Mouse (Mus musculus) midbrain, embryonic 15.5 days (tissue): ENCODE data around the gene Eid2b. TPM values are rescaled to one million over a fixed set of nuclear protein-coding genes. Genes with fewer than 3 reads are reported as not detected.
"Not testable (repeated sequence)": the region's sequence is repeated elsewhere in the genome, so short reads cannot be mapped to it uniquely, and the experiment has no call there.

Source experiments
- ATAC-seq: fragments of 200-750 bp; cut with Nextera tagmentation; replicated peaks from 2 replicates; pipeline ENCODE4 v1.8.0; 2017; ENCODE audit warnings: moderate TSS enrichment
- H3K27ac ChIP-seq: fragments of 300-500 bp; sonication (generic); 2 replicates; pipeline ENCODE4 v1.5.1; 2015; ENCODE audit warnings: mild to moderate bottlenecking, inconsistent platforms
- H3K27me3 ChIP-seq: fragments of 300-500 bp; sonication (generic); replicated peaks from 2 replicates; pipeline ENCODE4 v1.6.1; 2015; ENCODE audit warnings: inconsistent platforms
- H3K36me3 ChIP-seq: fragments of 300-500 bp; sonication (generic); replicated peaks from 2 replicates; pipeline ENCODE4 v1.6.1; 2015; ENCODE audit warnings: inconsistent platforms
- H3K4me1 ChIP-seq: fragments of 300-500 bp; sonication (generic); 2 replicates; pipeline ENCODE4 v1.6.1; 2015; ENCODE audit warnings: inconsistent platforms
- H3K4me2 ChIP-seq: fragments of 300-500 bp; sonication (generic); 2 replicates; pipeline ENCODE4 v1.6.1; 2015; ENCODE audit warnings: inconsistent platforms, mild to moderate bottlenecking, moderate library complexity
- H3K4me3 ChIP-seq: fragments of 300-500 bp; sonication (generic); 2 replicates; pipeline ENCODE4 v1.5.1; 2015; ENCODE audit warnings: mild to moderate bottlenecking, inconsistent platforms
- H3K9ac ChIP-seq: fragments of 300-500 bp; sonication (generic); 2 replicates; pipeline ENCODE4 v1.6.1; 2015; ENCODE audit warnings: mild to moderate bottlenecking, inconsistent platforms
- H3K9me3 ChIP-seq: fragments of 300-500 bp; sonication (generic); 2 replicates; pipeline ENCODE4 v1.6.1; 2016; ENCODE audit warnings: inconsistent platforms
- WGBS: fragments of 180-500 bp; shearing (Covaris S2); methylation state at CpG from one replicate; pipeline ENCODE4 v1.1.7; 2015; ENCODE audit warnings: mixed read lengths; 5-methylcytosine and 5-hydroxymethylcytosine counted together
- polyA plus RNA-seq: library from polyadenylated mRNA; unstranded; fragments of >200 nt; fragmentation: Nextera tagmentation; extraction: Ambion mirVana; gene quantifications from 2 replicates; pipeline ENCODE4 v1.2.1, GENCODE M21; 2015

Gene Eid2b
- 44.1 and 45.1 TPM in 2 replicates for polyA plus RNA-seq

DNA sequence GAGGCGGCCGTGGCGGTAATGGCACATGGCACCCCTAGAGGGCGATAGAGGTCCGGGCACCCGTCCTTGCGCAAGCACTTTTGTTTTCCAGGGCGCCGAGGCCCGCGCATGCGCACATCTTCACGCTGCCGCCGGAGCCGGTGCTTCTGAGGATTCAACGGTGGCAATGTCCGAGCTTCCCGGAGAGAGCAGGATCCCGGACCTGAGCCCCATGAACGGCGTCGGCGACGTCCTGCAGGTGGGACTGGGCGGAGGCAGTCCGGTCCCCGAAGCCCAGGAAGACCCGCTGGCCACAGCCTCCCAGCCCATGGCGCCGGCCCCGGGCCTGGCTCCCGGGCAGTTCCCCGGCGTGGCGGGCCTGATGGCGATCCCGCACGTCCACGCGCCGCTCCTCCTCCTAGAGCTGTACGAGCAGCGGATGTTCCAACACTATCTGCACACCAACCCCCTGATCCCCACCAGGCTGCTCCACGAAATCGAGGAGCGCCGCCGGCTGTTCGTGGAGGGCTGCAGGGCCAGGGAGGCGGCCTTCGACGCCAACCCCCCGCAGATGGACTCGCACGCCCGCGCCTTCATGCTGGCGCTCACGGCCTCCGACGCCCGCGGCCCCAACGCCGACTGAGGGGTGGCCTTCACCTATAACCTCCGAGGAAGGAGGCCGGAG lies at the start of gene Eid2b:
TSS of gene Eid2b (plus strand) at position 125 of the 664 bp plus-strand sequence.
- WGBS = 2% methylated on average over 67 of the region's 68 CpGs
- peak within 1 kb of the TSS; percentile 86 for H3K27ac ChIP-seq

DNA sequence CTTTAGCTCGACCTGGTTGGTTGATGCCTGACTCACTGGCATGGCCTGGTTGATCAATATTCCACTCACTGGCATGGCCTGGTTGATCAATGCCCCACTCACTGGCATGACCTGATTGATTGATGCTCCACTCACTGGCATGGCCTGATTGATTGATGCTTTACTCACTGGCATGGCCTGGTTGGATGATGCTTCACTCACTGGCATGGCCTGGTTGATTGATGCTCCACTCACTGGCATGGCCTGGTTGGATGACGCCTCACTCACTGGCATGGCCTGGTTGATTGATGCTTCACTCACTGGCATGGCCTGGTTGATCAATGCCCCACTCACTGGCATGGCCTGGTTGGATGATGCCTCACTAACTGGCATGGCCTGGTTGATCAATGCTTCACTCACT lies 33.6 kb upstream of the Eid2b start:
- not testable (repeated sequence) for ATAC-seq, H3K4me2 ChIP-seq, H3K36me3 ChIP-seq, H3K27ac ChIP-seq, H3K9me3 ChIP-seq, H3K4me1 ChIP-seq, H3K9ac ChIP-seq, H3K27me3 ChIP-seq, H3K4me3 ChIP-seq
- 80% methylated on average over 2 of the region's 2 CpGs for WGBS

More for the DNA sequence above, at the start of gene Eid2b:
- peak; percentile 78 for ATAC-seq
- Histone ChIP-seq H3K4me1 (peaks cover 16% of the 10 kb centered on the region), H3K9me3 (no peaks in the 10 kb centered on the region), H3K27me3 (no peaks in the 10 kb centered on the region), H3K4me3 (peak within 1 kb of the TSS; percentile 62), H3K36me3 (peaks cover 5% of the 10 kb centered on the region; the same call in 1 of the 2 replicates), H3K9ac (peak within 1 kb of the TSS; percentile 78), H3K4me2 (peak within 1 kb of the TSS; percentile 80)

DNA sequence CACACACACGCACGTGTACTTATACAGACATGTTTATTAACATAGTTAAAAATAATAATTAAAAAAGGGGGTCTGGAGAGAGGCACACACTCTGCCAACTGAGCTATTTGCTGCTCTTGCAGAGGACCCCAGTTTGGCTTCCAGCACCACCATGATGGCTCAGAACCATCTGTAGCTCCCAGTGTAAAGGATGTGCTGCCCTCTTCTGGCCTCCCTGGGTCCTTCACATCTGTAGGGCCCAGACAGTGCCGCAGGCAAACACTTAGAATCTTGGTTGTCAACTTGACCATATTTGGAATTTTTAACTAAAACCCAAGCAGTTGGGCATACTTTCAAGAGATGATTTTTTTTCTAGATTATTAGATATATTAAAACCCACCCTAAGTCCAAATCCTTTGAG lies 28.6 kb upstream of the Eid2b start:
- 91% methylated on average over 3 of the region's 3 CpGs for WGBS
- Histone ChIP-seq H3K9ac (no peak overlapping the region), H3K4me2 (no peak overlapping the region), H3K27me3 (no peaks in the 10 kb centered on the region), H3K4me1 (no peaks in the 10 kb centered on the region), H3K36me3 (no peaks in the 10 kb centered on the region), H3K9me3 (no peaks in the 10 kb centered on the region), H3K4me3 (no peak overlapping the region), H3K27ac (no peak overlapping the region)
- ATAC-seq = no peak

DNA sequence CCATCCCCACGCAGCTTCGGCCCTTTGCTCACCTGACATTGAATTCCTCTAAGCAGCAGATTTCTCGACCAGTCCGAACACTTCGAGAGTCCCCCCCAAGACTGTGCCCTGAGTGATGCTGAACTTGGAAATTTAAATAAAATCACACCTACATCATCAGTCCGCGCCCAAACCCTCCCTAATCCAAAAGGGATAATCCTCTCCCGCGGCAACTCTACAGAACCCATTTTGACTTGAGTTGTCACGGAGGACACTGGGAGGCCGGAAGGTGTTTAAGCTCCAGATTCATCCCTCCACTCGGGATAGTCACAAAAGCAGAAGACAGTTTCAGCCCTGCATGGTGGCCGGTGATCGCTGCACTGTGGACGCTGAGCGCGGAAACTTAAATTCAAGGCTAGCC lies 25.6 kb upstream of the Eid2b start:
- Histone ChIP-seq H3K4me1 (no peaks in the 10 kb centered on the region), H3K27me3 (no peaks in the 10 kb centered on the region), H3K9ac (no peak overlapping the region), H3K4me2 (no peak overlapping the region), H3K4me3 (no peak overlapping the region), H3K27ac (no peak overlapping the region), H3K9me3 (no peaks in the 10 kb centered on the region), H3K36me3 (no peaks in the 10 kb centered on the region)
- WGBS = 91% methylated on average over 17 of the region's 17 CpGs
- no peak for ATAC-seq

DNA sequence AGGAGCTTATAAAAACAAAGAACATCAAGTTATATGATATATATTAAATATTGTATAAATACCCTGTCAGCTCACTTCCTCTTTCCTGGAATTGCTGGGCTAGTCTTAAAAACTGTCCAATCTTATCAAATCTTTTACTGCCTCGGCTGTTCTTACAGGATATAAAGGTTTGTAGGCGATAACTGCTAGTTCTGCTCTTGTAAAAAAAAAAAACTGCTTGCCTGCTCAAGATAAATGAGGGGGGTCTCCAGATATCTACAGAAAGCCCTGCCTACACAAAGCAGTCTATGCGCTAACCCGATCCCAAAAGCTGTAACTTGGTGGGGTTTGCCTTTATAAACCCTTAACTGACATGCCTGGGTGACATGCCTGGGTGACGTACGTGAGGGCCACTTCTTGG lies 22.9 kb upstream of the Eid2b start:
- Histone ChIP-seq H3K4me2 (no peak overlapping the region), H3K4me3 (no peak overlapping the region), H3K4me1 (no peaks in the 10 kb centered on the region), H3K36me3 (no peaks in the 10 kb centered on the region), H3K27ac (no peak overlapping the region), H3K9ac (no peak overlapping the region), H3K9me3 (no peaks in the 10 kb centered on the region), H3K27me3 (no peaks in the 10 kb centered on the region)
- WGBS = 89% methylated on average over 6 of the region's 6 CpGs
- ATAC-seq = no peak

DNA sequence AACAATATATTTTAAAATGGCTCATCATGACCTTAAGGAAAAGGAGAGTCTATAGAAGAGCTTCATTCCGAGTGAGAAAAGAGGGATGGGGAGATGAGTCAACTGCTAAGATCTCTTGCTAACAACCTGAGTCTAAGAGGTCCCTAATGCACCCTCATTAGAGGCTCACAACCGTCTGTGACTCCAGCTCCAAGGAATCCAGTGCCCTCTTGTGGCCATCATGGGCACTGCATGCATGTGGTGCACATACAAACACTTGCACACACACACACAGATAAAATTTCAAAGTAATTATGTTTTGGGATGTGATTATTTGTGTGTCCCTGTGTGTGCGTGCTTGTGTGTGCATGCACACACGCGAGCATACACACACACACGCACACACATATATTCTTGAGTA lies 22.1 kb upstream of the Eid2b start:
- Histone ChIP-seq H3K27ac (no peak overlapping the region), H3K27me3 (no peaks in the 10 kb centered on the region), H3K4me1 (no peaks in the 10 kb centered on the region), H3K36me3 (no peaks in the 10 kb centered on the region), H3K4me3 (no peak overlapping the region), H3K4me2 (no peak overlapping the region), H3K9ac (no peak overlapping the region), H3K9me3 (no peaks in the 10 kb centered on the region)
- no peak for ATAC-seq
- 86% methylated on average over 6 of the region's 6 CpGs for WGBS

DNA sequence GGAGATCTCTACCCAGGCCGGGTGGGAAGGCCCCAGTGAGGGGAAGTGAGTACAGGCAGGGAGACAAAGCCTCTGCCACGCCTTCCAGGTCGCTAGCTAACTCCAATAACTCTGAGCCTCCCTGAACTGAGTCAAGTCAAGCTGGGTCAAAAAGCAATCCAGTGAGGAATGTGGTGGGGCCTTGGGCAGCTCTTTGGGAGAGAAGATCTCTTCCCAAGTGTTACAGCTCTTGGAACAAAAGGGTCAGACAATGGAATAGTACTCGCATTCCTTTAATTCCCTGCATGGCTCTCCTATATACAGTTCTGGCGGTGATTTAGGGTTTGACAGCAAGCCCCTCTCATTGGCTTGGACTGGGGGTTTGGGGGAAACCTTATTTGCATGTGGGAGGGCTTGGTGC lies 14.7 kb upstream of the Eid2b start:
- 47% methylated on average over 5 of the region's 5 CpGs for WGBS
- Histone ChIP-seq H3K4me3 (no peak overlapping the region), H3K4me1 (no peaks in the 10 kb centered on the region), H3K9me3 (no peaks in the 10 kb centered on the region), H3K27ac (no peak overlapping the region), H3K9ac (no peak overlapping the region), H3K36me3 (no peaks in the 10 kb centered on the region), H3K27me3 (peaks cover 7% of the 10 kb centered on the region; the same call in 1 of the 2 replicates), H3K4me2 (no peak overlapping the region)
- no peak for ATAC-seq

DNA sequence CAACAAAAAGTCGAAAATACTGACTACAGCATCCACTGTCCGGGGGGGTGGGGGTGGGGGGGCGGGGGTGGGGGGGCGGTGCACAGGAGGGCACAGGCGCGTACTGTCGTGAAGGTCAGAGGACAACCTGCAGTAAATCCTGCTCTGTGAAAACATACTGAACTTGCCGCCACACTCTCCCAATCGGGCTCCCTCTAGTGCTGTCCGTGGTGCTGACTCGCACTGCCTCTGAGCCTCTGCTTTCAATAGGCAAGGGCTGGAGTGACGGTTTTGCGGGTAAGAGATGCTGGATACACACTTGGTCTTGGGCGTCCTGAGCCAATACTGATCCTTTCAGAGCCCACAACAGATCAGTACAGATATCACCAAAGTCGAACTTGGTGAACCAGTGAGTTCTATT lies 13.8 kb upstream of the Eid2b start:
- Histone ChIP-seq H3K4me2 (no peak overlapping the region), H3K9ac (no peak overlapping the region), H3K36me3 (no peaks in the 10 kb centered on the region), H3K27me3 (peaks cover 7% of the 10 kb centered on the region; the same call in 1 of the 2 replicates), H3K27ac (no peak overlapping the region), H3K4me3 (no peak overlapping the region), H3K4me1 (peaks cover 5% of the 10 kb centered on the region), H3K9me3 (no peaks in the 10 kb centered on the region)
- ATAC-seq = no peak
- WGBS = 8% methylated on average over 15 of the region's 15 CpGs

DNA sequence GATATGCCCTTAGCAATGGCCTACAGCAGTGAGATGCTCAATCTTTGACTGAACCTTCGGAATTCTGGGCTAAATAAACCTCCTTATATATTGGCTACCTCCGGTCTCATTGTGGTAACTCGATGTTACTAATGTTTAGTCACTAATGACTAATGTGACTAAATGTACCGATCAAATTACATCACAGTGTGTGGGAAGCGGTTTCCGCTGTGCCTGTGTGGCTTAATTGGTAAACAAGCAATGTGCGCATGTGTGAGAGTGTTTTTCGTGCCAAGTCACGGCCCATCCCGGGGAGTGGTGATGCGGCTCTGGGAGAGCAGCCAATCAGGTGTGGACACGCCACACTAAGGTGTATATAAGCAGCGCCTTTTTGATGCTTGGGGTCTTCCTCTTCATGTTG lies 12.1 kb upstream of the Eid2b start:
- no peak overlapping the region for H3K9ac ChIP-seq
- ATAC-seq = no peak
- peaks cover 7% of the 10 kb centered on the region; the same call in 1 of the 2 replicates for H3K27me3 ChIP-seq
- H3K4me3 ChIP-seq = no peak overlapping the region
- no peak overlapping the region for H3K4me2 ChIP-seq
- H3K9me3 ChIP-seq = no peaks in the 10 kb centered on the region
- H3K27ac ChIP-seq = no peak overlapping the region
- 91% methylated on average over 13 of the region's 13 CpGs for WGBS
- H3K36me3 ChIP-seq = no peaks in the 10 kb centered on the region
- peaks cover 17% of the 10 kb centered on the region for H3K4me1 ChIP-seq

DNA sequence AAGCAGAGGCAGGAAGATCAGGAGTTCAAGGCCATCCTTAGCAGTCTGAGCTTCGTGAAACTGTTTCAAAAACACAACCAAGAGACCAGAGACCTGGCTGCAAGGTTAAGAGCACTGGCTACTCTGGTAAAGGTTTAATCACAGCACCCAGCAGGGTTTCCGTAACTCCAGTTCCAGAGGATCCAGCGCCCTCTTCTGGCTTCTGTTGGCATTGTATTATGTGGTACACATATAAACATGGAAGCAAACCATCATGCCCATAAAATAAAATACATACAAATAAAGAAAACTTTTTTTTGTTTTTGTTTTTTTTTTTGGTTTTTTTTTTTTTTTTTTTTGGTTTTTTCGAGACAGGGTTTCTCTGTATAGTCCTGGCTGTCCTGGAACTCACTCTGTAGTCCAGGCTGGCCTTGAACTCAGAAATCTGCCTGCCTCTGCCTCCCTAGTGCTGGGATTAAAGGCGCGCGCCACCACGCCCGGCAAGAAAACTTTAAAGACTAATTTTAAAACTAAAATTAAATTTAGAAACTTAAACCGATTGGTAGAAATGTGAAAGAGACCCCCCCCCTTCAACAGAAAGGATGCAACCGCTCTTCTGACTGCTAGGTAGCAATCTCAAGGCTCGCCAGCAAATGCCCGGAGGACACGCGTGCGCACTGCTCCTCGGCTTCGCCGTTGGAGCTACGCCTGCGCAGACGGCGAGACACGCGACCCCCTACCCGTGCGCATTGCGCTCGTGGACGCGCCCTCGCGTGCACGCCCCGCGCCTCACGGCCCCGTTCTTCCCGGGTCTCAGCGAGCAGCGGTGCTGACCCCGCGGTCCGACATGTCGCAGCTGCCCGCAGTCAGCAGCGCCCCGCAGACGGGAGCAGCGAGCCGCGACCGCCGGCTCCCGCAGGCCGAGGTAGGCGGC lies 10.2 kb upstream of the Eid2b start, which contains the start of gene Eid2:
TSS of gene Eid2 (plus strand) at position 753 of the 913 bp plus-strand sequence.
- H3K4me2 ChIP-seq = peak within 1 kb of the TSS; percentile 74
- no peaks in the 10 kb centered on the region for H3K9me3 ChIP-seq
- WGBS = 7% methylated on average over 57 of the region's 57 CpGs
- H3K4me1 ChIP-seq = peaks cover 19% of the 10 kb centered on the region
- peak; percentile 93 for ATAC-seq
- peaks cover 7% of the 10 kb centered on the region; the same call in 1 of the 2 replicates for H3K27me3 ChIP-seq
- peak within 1 kb of the TSS; percentile 84 for H3K9ac ChIP-seq
- peak within 1 kb of the TSS; percentile 58 for H3K4me3 ChIP-seq
- peak within 1 kb of the TSS; percentile 93 for H3K27ac ChIP-seq
- H3K36me3 ChIP-seq = no peaks in the 10 kb centered on the region; the same call in 1 of the 2 replicates

DNA sequence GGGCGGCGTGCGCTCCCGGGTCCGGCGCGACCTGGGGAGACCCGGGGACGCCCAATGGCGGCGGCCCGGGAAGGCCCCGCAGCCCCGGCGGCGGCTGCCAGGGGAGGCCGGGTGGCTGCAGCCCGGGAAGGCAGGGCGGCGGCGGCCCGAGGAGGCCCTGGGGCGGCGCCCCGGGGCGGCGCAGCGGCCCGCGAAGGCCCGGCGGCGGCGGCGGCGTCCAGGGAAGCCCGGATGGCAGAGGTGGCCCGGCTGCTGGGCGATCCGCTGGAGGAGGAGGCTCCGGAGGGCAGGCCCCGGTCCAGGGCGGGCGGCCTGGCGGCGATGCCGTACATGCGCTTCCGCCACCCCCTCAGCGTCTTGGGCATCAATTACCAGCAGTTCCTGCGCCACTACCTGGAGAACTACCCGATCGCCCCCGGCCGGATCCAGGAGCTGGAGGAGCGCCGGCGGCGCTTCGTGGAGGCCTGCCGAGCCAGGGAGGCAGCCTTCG lies 9.5 kb upstream of the Eid2b start:
- peak overlapping the region; percentile 93 for H3K27ac ChIP-seq
- peak; percentile 87 for ATAC-seq
- WGBS = under 1% methylated on average over 46 of the region's 62 CpGs
- H3K27me3 ChIP-seq = peaks cover 7% of the 10 kb centered on the region; the same call in 1 of the 2 replicates
- H3K36me3 ChIP-seq = peaks cover 6% of the 10 kb centered on the region; the same call in 1 of the 2 replicates
- peak overlapping the region; percentile 74 for H3K4me2 ChIP-seq
- no peaks in the 10 kb centered on the region for H3K9me3 ChIP-seq
- H3K9ac ChIP-seq = peak overlapping the region; percentile 84
- H3K4me1 ChIP-seq = peaks cover 19% of the 10 kb centered on the region
- peak overlapping the region; percentile 58 for H3K4me3 ChIP-seq

DNA sequence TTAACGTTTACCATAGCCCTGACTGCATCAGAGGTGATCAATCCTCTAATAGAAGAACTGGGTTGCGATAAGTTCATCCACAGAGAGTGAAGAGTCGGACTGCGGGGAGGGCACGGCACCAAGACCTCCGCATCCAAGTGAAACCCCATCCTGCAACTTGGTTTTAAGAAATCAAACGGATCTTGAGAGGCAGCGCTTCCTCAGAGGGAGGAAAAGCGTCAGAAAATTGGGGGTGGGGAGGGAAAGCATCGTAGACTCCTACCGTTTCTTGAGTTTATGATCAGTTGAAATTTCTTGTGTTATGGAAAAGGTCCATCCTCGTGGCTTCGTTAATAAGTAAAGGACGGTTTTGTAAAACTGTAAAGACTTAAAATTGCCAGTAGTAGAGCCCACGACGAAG lies 9.0 kb upstream of the Eid2b start:
- Histone ChIP-seq H3K4me2 (peak overlapping the region; percentile 74), H3K27ac (peak overlapping the region; percentile 93), H3K36me3 (peaks cover 8% of the 10 kb centered on the region; the same call in 1 of the 2 replicates), H3K27me3 (peaks cover 7% of the 10 kb centered on the region; the same call in 1 of the 2 replicates), H3K9me3 (no peaks in the 10 kb centered on the region), H3K9ac (peak overlapping the region; percentile 84), H3K4me3 (peak overlapping the region; percentile 58), H3K4me1 (peaks cover 19% of the 10 kb centered on the region)
- ATAC-seq = no peak
- 30% methylated on average over 16 of the region's 16 CpGs for whole genome bisulfite sequencing
